Mouse (Mus musculus): ENCODE measurements around the gene Mrps23. TPM values are rescaled to one million over a fixed set of nuclear protein-coding genes. Genes with fewer than 3 reads are reported as not detected.

The Mrps23 gene
- polyA plus RNA-seq, 1 experiment from 2014 or later, result 71.1 TPM

DNA sequence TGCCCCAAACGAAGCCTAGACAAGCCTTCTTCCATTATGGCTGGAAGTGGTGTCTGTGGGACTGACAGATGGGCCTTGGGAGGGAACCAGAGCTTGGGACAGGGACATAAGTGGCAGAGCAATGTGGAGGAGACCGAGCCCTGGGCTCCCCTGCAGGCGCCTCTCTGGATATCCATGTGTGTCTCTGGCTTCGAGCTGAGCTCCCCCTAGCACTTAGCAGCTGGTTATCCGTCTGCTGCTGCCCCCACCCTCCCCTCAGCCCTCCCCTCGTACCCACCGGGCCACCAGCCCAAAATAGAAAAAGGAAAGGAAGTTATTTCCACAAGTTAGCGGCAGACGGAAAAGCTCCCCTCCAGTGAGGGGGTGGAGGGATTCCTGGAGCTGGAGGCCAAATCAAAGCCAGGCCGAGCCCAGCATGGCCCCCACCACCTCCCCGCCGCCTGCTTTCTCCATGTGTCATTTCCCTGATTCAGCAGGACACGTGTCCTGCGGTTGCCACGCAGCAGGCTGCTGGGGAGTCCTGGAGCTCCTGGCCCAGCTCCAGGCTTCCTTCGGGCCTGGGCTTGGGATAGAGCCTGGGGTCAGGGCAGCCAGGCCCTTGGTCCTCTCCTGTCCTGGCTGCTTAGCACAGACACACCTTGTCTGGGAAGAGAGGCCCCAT lies 23.1 kb upstream of the Mrps23 start:
- 12% methylated on average over 16 of the region's 16 CpGs for WGBS
- peak overlapping the region; percentile 10; the same call in 1 of the 2 replicates for H3K4me2 ChIP-seq (replicated peaks)
- H3K36me3 ChIP-seq, result peaks cover 36% of the 10 kb centered on the region
- H3K27ac ChIP-seq (replicated peaks), result peak overlapping the region; percentile 60
- ATAC-seq (ENCODE audit: low FRiP score, low read depth), result peak; percentile 61
- peaks cover 12% of the 10 kb centered on the region for H3K27me3 ChIP-seq
- no peaks in the 10 kb centered on the region for H3K9me3 ChIP-seq
- H3K9ac ChIP-seq (replicated peaks), result peak overlapping the region; percentile 29; the same call in 1 of the 2 replicates
- peaks cover 29% of the 10 kb centered on the region for H3K4me1 ChIP-seq
- H3K4me3 ChIP-seq, result no peak overlapping the region

DNA sequence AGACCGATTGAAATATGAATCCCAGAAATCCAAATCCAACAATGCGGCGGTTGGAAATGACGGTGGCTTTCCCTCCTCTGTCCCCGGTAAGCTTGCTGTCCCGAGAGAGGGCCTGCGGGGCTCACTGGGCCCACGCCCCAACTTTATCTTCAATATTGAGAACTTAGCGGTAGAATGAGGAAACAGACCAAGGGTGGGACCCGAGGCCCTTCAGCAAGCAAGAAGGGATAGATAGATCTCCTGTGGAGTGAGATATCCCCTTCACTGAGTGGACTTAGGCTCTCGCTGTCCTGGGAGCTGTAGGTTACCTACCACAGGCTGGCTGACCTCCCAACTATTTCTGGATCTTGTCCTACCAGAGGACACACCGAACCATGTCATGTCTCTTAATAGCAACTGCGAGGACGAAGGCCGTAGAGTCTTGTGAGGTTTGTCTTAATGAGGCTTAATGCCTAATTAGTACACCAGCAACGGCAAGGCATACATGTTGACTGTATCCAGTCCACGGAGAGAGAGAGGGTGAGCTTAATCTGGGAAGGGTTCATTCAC lies 19.5 kb upstream of the Mrps23 start:
- Histone ChIP-seq H3K36me3 (peaks cover 27% of the 10 kb centered on the region), H3K9me3 (no peaks in the 10 kb centered on the region), H3K9ac (replicated peaks) (no peak overlapping the region), H3K4me2 (replicated peaks) (no peak overlapping the region), H3K4me1 (peaks cover 44% of the 10 kb centered on the region), H3K27me3 (peaks cover 9% of the 10 kb centered on the region; the same call in 1 of the 2 replicates), H3K4me3 (no peak overlapping the region), H3K27ac (replicated peaks) (no peak overlapping the region)
- 87% methylated on average over 17 of the region's 17 CpGs for WGBS
- no peak for ATAC-seq (ENCODE audit: low FRiP score, low read depth)

DNA sequence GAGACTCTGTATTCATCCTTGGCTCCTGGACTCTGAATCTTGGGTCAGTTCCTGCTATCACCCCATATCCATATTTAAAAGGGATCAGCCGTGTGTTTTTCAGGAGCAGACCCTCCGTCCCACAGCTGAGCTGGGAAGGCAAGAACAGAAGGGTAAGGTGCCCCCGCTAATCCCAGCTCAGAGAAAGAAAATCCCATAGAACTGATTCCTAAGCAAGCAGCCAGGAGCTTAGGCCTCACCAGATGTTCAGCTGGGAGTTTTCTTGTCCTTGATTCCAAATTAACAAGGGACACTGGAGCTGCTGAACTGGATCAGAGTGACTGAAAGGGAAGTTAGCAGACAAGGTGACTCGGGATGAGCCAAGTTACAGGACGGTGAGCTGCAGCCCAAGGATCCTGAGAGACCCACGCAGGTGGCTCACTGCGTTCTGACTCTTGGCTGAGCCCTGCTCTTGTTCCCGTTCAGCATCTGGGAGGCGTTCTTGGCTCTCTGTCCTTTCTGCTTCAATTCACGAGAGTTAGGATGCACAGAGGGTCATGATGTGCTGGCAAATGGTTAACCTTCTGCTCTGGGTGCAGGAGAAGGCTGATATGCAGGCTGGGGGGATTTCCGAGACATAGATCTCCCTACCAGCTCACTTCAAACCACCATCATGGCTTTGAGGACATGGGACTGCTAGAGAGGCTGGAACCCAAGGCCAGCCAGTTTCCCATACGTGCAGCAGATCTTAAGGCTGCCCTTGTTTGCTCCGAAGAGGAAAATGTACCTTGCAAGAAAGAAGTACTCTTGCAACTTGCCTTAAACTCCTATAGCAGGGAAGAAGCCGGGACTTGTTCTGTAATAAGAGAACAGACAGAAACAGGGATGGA lies 17.9 kb upstream of the Mrps23 start:
- H3K4me3 ChIP-seq, result no peak overlapping the region
- no peaks in the 10 kb centered on the region for H3K9me3 ChIP-seq
- peaks cover 20% of the 10 kb centered on the region for H3K27me3 ChIP-seq
- no peak for ATAC-seq (ENCODE audit: low FRiP score, low read depth)
- no peak overlapping the region for H3K9ac ChIP-seq (replicated peaks)
- H3K4me1 ChIP-seq, result peaks cover 28% of the 10 kb centered on the region
- peaks cover 27% of the 10 kb centered on the region for H3K36me3 ChIP-seq
- 40% methylated on average over 14 of the region's 14 CpGs for WGBS
- H3K4me2 ChIP-seq (replicated peaks), result no peak overlapping the region
- H3K27ac ChIP-seq (replicated peaks), result peak overlapping the region; percentile 68

DNA sequence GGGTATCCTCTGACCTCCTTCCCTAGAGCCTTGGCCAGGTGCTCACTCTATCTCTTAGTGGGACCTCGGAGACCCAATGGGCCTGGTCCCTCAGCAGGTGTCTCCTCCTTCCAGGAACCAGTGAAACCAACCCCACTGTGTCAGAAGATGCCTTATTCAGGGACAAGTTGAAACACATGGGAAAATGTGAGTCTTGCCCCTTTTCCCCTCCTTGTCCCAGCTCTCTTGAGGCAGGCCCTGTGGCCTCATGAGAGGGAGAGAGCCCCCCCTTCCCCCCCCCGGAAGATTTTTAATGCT lies 17.3 kb upstream of the Mrps23 start:
- WGBS, result 38% methylated on average over 2 of the region's 2 CpGs
- Histone ChIP-seq H3K9ac (replicated peaks) (no peak overlapping the region), H3K36me3 (peaks cover 27% of the 10 kb centered on the region), H3K9me3 (no peaks in the 10 kb centered on the region), H3K4me1 (peaks cover 24% of the 10 kb centered on the region), H3K4me3 (no peak overlapping the region), H3K4me2 (replicated peaks) (peak overlapping the region; percentile 42), H3K27ac (replicated peaks) (peak overlapping the region; percentile 68), H3K27me3 (peaks cover 26% of the 10 kb centered on the region)
- no peak for ATAC-seq (ENCODE audit: low FRiP score, low read depth)

DNA sequence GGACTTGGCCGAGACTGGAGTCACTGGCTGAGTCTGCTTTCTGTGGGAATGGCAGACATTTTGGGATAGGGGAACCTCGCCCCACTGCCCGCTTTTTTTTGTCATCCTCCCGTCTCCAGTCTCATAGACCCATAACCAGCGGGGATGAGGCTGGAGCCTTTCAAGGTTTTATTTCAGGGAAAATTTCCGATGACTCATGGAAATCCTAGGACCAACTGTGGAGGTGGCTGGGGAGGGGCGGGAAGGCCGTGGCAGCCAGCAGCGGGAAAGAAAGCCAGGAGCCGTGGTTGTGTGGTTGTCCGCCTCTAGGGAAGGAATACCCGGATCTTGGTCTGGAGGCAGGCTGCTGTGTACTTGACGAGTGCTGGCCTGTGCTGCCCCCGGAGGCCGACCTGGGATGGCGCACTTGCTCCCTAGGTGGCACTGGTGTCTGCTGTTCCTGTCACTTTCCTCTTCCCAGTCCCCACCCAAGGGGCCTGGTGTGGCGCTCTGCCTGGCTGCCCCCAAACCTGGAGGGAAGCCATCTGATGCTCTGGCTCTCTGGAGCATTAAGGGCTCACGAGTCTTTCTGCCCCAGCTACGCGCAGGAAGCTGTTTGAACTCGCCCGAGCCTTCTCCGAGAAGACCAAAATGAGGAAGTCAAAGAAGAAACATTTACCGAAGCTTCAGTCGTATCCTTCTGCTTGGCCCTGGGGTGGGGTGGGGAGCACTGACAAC lies 16.6 kb upstream of the Mrps23 start:
- H3K27ac ChIP-seq (replicated peaks), result peak overlapping the region; percentile 68
- H3K27me3 ChIP-seq, result peaks cover 33% of the 10 kb centered on the region
- ATAC-seq (ENCODE audit: low FRiP score, low read depth), result peak; percentile 86
- H3K9me3 ChIP-seq, result no peaks in the 10 kb centered on the region
- peak overlapping the region; percentile 26; the same call in 1 of the 2 replicates for H3K9ac ChIP-seq (replicated peaks)
- H3K4me3 ChIP-seq, result peak overlapping the region; percentile 13; the same call in 1 of the 2 replicates
- peak overlapping the region; percentile 42 for H3K4me2 ChIP-seq (replicated peaks)
- peaks cover 23% of the 10 kb centered on the region for H3K36me3 ChIP-seq
- 13% methylated on average over 24 of the region's 25 CpGs for WGBS
- peaks cover 27% of the 10 kb centered on the region for H3K4me1 ChIP-seq

DNA sequence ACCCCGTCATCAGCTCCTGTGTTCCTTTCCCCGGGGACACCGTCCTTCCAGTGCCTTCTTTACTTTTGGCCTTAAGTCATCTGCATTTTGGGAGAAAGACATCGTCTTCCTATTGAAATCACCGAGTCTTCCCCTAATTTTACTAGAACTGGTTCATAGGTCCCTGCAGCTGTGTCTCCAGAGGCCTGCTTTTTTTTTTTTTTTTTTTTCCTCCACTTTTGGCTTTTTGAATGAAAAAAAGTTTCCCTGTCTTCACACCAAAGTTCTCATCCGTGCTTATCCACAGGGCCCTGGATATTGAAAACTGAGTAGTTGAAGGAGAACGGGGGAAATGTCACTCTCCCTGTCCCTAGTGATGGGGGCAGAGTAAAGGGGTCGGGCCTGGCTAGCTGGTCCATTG lies 16.0 kb upstream of the Mrps23 start:
- 52% methylated on average over 8 of the region's 8 CpGs for WGBS
- peak overlapping the region; percentile 68; the same call in 1 of the 2 replicates for H3K27ac ChIP-seq (replicated peaks)
- no peak overlapping the region for H3K4me3 ChIP-seq
- peaks cover 17% of the 10 kb centered on the region for H3K36me3 ChIP-seq
- peak overlapping the region; percentile 26; the same call in 1 of the 2 replicates for H3K9ac ChIP-seq (replicated peaks)
- peaks cover 33% of the 10 kb centered on the region for H3K4me1 ChIP-seq
- no peaks in the 10 kb centered on the region for H3K9me3 ChIP-seq
- no peak for ATAC-seq (ENCODE audit: low FRiP score, low read depth)
- H3K27me3 ChIP-seq, result peaks cover 34% of the 10 kb centered on the region
- H3K4me2 ChIP-seq (replicated peaks), result 0 out of 2 replicates have a peak overlapping the region, but pooled peaks have one; percentile 42

DNA sequence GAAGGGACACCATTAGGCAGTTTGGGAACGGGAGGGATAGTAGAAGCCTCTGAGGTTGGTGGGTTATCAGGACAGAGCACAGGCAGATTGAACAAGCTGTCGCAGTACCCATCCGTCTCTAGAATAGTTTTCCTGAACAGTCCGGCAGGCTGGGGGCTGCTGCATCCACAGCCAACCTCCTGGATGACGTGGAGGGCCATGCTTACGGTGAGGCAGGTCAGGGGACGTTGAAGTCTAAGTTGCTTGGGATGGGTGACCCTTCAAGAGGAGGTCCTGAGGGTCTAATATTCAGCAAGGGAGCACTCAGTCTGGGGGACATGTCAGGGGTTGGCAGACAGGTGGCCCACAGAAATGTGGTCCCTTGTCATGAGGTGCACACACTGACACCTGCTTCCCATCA lies 15.6 kb upstream of the Mrps23 start:
- H3K27me3 ChIP-seq, result peaks cover 36% of the 10 kb centered on the region
- no peak overlapping the region for H3K27ac ChIP-seq (replicated peaks)
- no peak for ATAC-seq (ENCODE audit: low FRiP score, low read depth)
- no peaks in the 10 kb centered on the region for H3K9me3 ChIP-seq
- no peak overlapping the region for H3K4me3 ChIP-seq
- H3K36me3 ChIP-seq, result peaks cover 13% of the 10 kb centered on the region
- WGBS, result 92% methylated on average over 7 of the region's 7 CpGs
- no peak overlapping the region for H3K9ac ChIP-seq (replicated peaks)
- H3K4me2 ChIP-seq (replicated peaks), result no peak overlapping the region
- H3K4me1 ChIP-seq, result peaks cover 37% of the 10 kb centered on the region

DNA sequence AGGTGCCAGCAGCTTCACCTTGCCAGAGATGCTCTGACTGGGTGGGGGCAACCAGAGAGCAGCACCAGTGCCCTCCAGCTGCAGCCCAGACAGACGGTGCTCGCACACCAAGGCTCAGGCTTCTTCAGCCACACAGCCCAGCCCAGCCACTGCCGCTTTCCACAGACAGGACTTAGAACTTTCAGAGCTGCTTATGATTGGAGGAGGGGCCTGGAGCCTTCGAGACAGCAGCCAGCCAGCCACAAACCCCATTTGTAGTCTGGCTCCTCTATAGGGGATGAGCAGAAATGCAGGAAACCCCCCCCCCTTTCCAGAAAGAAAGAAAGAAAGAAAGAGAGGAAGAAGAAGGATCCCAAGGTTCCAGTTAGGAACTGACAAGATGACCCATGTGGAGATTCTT lies 11.6 kb upstream of the Mrps23 start:
- WGBS, result 6% methylated on average over 4 of the region's 4 CpGs
- H3K9me3 ChIP-seq, result no peaks in the 10 kb centered on the region
- no peak overlapping the region for H3K4me3 ChIP-seq
- H3K9ac ChIP-seq (replicated peaks), result no peak overlapping the region; the same call in 1 of the 2 replicates
- ATAC-seq (ENCODE audit: low FRiP score, low read depth), result no peak
- H3K27me3 ChIP-seq, result peaks cover 53% of the 10 kb centered on the region
- no peaks in the 10 kb centered on the region for H3K36me3 ChIP-seq
- H3K4me1 ChIP-seq, result peaks cover 30% of the 10 kb centered on the region
- H3K4me2 ChIP-seq (replicated peaks), result no peak overlapping the region
- no peak overlapping the region for H3K27ac ChIP-seq (replicated peaks)

DNA sequence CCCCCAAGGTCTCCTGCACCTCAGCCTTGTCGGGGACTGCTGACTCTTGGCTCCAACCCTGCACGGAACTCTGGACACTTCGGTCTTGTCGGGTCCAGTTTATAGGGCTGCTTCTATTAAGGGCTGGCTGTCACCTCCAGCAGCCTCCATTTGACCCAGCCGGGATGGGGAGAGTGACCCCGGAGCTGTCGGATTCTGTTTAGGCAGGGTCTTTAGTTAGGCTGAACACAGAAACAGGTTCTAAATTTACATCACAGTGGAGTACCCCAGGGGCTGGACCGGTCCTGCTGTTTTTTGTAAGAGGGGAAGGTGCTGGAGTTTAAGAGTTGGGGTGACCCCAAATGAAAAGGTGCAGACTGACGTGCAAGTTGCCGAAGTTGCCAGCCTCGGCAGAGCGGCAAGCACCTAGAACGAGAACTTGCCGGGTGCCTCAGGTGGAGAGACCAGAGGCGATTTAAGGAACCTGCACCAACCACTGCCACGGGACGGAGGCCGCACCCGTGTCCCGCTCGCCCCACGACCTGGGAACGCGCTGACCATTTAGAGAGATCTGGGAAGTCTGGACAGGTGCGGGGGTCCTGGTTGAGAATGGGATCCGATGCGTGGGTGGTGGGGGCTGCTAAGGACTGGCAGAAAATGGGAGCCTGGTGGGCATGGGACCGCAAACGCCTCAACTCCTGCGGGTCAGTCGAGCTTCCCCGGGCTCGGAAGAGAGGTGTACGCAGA lies 10.9 kb upstream of the Mrps23 start:
- ATAC-seq (ENCODE audit: low FRiP score, low read depth), result no peak
- Histone ChIP-seq H3K27me3 (peaks cover 53% of the 10 kb centered on the region), H3K27ac (replicated peaks) (no peak overlapping the region), H3K36me3 (no peaks in the 10 kb centered on the region), H3K9ac (replicated peaks) (peak overlapping the region; percentile 41; the same call in 1 of the 2 replicates), H3K9me3 (no peaks in the 10 kb centered on the region), H3K4me3 (no peak overlapping the region), H3K4me1 (peaks cover 25% of the 10 kb centered on the region), H3K4me2 (replicated peaks) (peak overlapping the region; percentile 30)
- WGBS, result 6% methylated on average over 34 of the region's 34 CpGs

DNA sequence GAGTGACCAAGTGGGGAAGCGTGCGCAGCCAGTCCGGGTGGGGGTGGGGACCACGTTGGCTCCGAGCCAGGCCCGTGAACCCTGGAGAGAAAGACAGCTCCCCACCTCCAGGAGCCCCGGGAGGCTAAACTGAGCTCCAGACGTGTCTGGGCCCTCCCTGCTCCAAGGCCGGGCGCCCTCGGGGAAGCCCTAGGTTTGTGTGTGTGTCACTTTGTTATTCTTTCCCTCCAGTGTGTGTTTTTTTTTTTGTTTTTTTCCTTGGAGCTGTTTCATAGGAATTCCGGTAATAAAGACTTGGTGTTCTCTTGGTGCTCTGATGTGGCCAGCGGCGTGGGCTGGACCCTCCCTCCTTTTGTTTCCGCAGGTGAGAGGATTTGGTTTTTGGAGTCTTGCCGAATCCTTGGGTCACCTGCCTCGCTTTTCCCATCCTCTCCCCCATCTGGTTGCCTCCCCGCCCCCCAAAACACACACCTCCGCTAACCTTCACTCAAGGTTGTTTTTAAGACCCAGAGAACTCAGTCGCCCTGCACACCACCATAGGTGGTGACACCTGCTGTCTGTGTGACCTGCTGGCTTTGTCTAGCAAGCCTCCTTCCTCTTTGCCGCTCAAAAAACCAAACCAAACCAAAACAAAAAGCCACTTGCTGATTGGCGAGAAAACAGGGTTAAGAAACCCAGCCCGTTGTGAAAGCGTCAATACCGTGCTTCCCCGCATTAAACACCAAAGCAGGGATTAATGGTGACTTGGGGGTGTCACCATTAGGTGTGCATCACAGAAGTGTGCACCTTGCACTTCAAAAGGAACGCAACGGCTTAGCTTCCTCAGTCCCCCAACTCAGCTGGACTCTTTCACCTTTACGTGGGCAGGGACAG lies 10.1 kb upstream of the Mrps23 start:
- no peak overlapping the region for H3K9ac ChIP-seq (replicated peaks)
- peaks cover 53% of the 10 kb centered on the region for H3K27me3 ChIP-seq
- no peak overlapping the region for H3K27ac ChIP-seq (replicated peaks)
- no peaks in the 10 kb centered on the region for H3K36me3 ChIP-seq
- no peaks in the 10 kb centered on the region for H3K9me3 ChIP-seq
- H3K4me1 ChIP-seq, result peaks cover 29% of the 10 kb centered on the region
- H3K4me2 ChIP-seq (replicated peaks), result peak overlapping the region; percentile 30
- no peak overlapping the region for H3K4me3 ChIP-seq
- ATAC-seq (ENCODE audit: low FRiP score, low read depth), result no peak; the same call in 1 of the 2 replicates
- WGBS, result 10% methylated on average over 29 of the region's 29 CpGs
